Mouse (Mus musculus): Measurements from ENCODE around the gene Rc3h2. TPM values are rescaled to one million over a fixed set of nuclear protein-coding genes. Genes with fewer than 3 reads are reported as not detected.

Rc3h2 gene
- polyA plus RNA-seq, 1 experiment: 60.9 TPM

DNA sequence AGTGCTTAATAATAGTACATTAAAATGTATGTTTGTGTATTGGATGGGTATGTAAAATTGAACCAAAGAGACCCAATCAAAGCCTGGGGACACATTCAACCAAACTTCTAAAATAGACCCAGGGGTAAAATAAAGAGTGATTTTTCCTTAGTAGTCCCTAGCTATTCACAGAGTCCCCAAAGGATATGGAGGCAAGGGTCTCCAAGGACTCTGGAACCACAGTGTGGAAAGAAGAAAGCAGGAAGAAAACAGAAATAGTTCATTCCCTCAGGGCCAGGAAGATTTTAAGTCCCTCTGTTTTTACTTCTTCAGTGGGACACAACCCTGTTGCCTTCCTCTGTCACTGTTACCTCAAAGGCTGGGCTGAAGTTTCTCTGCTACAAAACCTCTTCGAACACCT lies 96.5 kb downstream of the Rc3h2 start, which contains the start of gene Olfr368:
Gene Olfr368, plus strand, starts transcription at position 301 of the 400 bp plus-strand sequence.
- Histone ChIP-seq H3K4me3 (ENCODE audit: low read depth, low read length) (no peak within 1 kb of the TSS), H3K9ac (ENCODE audit: low read depth, poor library complexity, severe bottlenecking) (no peak within 1 kb of the TSS), H3K36me3 (ENCODE audit: control insufficient read depth, insufficient read depth, low read length, poor library complexity, severe bottlenecking) (no peaks in the 10 kb centered on the region), H3K4me1 (ENCODE audit: control insufficient read depth, insufficient read depth, low read length) (peaks cover 2% of the 10 kb centered on the region), H3K27me3 (ENCODE audit: control insufficient read depth, insufficient read depth, low read length, poor library complexity, severe bottlenecking) (no peaks in the 10 kb centered on the region), H3K27ac (ENCODE audit: insufficient read depth, low read length) (no peak within 1 kb of the TSS), H3K9me3 (replicated peaks; ENCODE audit: control insufficient read depth, insufficient read depth, low read length, poor library complexity, severe bottlenecking) (no peaks in the 10 kb centered on the region)
- TF ChIP-seq POLR2A (IDR thresholded peaks at IDR 0.05; ENCODE audit: insufficient read depth, low read length) (no peak), CTCF (IDR thresholded peaks at IDR 0.05; ENCODE audit: low read depth, low read length) (no peak), EP300 (IDR thresholded peaks at IDR 0.05; ENCODE audit: insufficient read depth, low read depth, low read length) (no peak)

Other genes starting within 250 kb of the Rc3h2 start
- gene Olfr365, start 234.7 kb downstream of the Rc3h2 start, polyA plus RNA-seq (2011; ENCODE audit: insufficient read depth, insufficient read length, low read depth, missing spikeins): not detected in 2 replicates
- not detected in 2 replicates for gene Olfr366, start 211.3 kb downstream of the Rc3h2 start, polyA plus RNA-seq (2011; ENCODE audit: insufficient read depth, insufficient read length, low read depth, missing spikeins)
- not detected in 2 replicates for gene Olfr368, start 96.4 kb downstream of the Rc3h2 start, polyA plus RNA-seq (2011; ENCODE audit: insufficient read depth, insufficient read length, low read depth, missing spikeins)
- 138 TPM in 2 replicates for gene Pdcl, start 63.6 kb downstream of the Rc3h2 start, polyA plus RNA-seq (2011; ENCODE audit: insufficient read depth, insufficient read length, low read depth, missing spikeins)
- gene Zbtb26, start 20.2 kb upstream of the Rc3h2 start, polyA plus RNA-seq (2011; ENCODE audit: insufficient read depth, insufficient read length, low read depth, missing spikeins): 18.8 and 19.2 TPM in 2 replicates
- gene Zbtb6, start 20.3 kb upstream of the Rc3h2 start, polyA plus RNA-seq (2011; ENCODE audit: insufficient read depth, insufficient read length, low read depth, missing spikeins): 13.8 and 15.1 TPM in 2 replicates
- 71.8 and 72.5 TPM in 2 replicates for gene Rabgap1, start 20.4 kb upstream of the Rc3h2 start, polyA plus RNA-seq (2011; ENCODE audit: insufficient read depth, insufficient read length, low read depth, missing spikeins)
- 5.8 and 6.5 TPM in 2 replicates for gene Gpr21, start 93.4 kb upstream of the Rc3h2 start, polyA plus RNA-seq (2011; ENCODE audit: insufficient read depth, insufficient read length, low read depth, missing spikeins)